Mouse (Mus musculus): ENCODE data around the gene Guca2b. TPM values are rescaled to one million over a fixed set of nuclear protein-coding genes. Genes with fewer than 3 reads are reported as not detected.

Guca2b gene
- total and polyA plus RNA-seq, 3 experiments, result not detected

- Histone ChIP-seq H3K27me3 (ENCODE audit: control insufficient read depth in 1 of 2, insufficient read depth in 2 of 2, low read length in 2 of 2) (no peaks in the 10 kb centered on the region), H3K9ac (ENCODE audit: control insufficient read depth, low read depth, low read length, poor library complexity, severe bottlenecking) (no peak overlapping the region), H3K27ac (ENCODE audit: control insufficient read depth, low read depth, low read length) (no peak overlapping the region), H3K36me3 (ENCODE audit: control insufficient read depth in 1 of 2, insufficient read depth in 2 of 2, low read length in 2 of 2) (no peaks in the 10 kb centered on the region), H3K4me3 (ENCODE audit: control insufficient read depth in 1 of 2, insufficient read depth in 1 of 2, low read depth in 2 of 2, low read length in 2 of 2) (no peak overlapping the region), H3K4me1 (ENCODE audit: control insufficient read depth in 1 of 2, insufficient read depth in 2 of 2, low read length in 2 of 2) (no peaks in the 10 kb centered on the region), H3K9me3 (replicated peaks; ENCODE audit: insufficient read depth, low read length) (no peaks in the 10 kb centered on the region), H3K79me2 (ENCODE audit: control insufficient read depth, insufficient read depth, low read length, poor library complexity) (no peaks in the 10 kb centered on the region)
- DNase-seq (ENCODE audit: low read depth, low spot score), result no peak
- TF ChIP-seq ZC3H11A (IDR thresholded peaks at IDR 0.05; ENCODE audit: low read depth, low read length) (no peak), TCF12 (IDR thresholded peaks at IDR 0.05; ENCODE audit: low read depth, low read length) (no peak), MEF2A (IDR thresholded peaks at IDR 0.05; ENCODE audit: extremely low read depth, insufficient replicate concordance, low read depth, low read length, poor library complexity, severe bottlenecking) (no peak)
These were observed 4.2 kb upstream of the Guca2b start for GRCm38 (mm10) chr4:119662976-119663375.

- no peaks in the 10 kb centered on the region for H3K9me3 ChIP-seq (replicated peaks; ENCODE audit: insufficient read depth, low read length)
- TF ChIP-seq ZMIZ1 (IDR thresholded peaks at IDR 0.05; ENCODE audit: low read depth, low read length) (no peak), USF2 (IDR thresholded peaks at IDR 0.05; ENCODE audit: borderline replicate concordance in 1 of 2, insufficient read depth in 1 of 2, low read depth in 1 of 2, low read length in 2 of 2) (no peak), SIN3A (IDR thresholded peaks at IDR 0.05; ENCODE audit: low read length) (no peak), CHD2 (IDR thresholded peaks at IDR 0.05; ENCODE audit: low read length) (no peak), POLR2A (IDR thresholded peaks at IDR 0.05; ENCODE audit: control insufficient read depth in 1 of 2, insufficient read depth in 1 of 2, low read depth in 1 of 2, low read length in 2 of 2, poor library complexity in 1 of 2) (no peak), MEF2A (IDR thresholded peaks at IDR 0.05; ENCODE audit: extremely low read depth, insufficient replicate concordance, low read depth, low read length, poor library complexity, severe bottlenecking) (no peak), ETS1 (IDR thresholded peaks at IDR 0.05; ENCODE audit: low read depth, low read length) (no peak), SMC3 (IDR thresholded peaks at IDR 0.05; ENCODE audit: low read depth, low read length) (no peak), KAT2A (conservative IDR thresholded peaks at IDR 0.05; ENCODE audit: low read depth, low read length) (no peak), MYC (IDR thresholded peaks at IDR 0.05; ENCODE audit: low read depth, low read length) (no peak), EP300 (IDR thresholded peaks at IDR 0.05; ENCODE audit: low read depth in 1 of 2, low read length in 2 of 2) (no peak), NRF1 (IDR thresholded peaks at IDR 0.05; ENCODE audit: insufficient read depth, low read depth, low read length, poor library complexity, severe bottlenecking) (no peak), TCF12 (IDR thresholded peaks at IDR 0.05; ENCODE audit: low read depth, low read length) (no peak), GATA1 (IDR thresholded peaks at IDR 0.05; ENCODE audit: low read depth, low read length) (no peak), E2F4 (IDR thresholded peaks at IDR 0.05; ENCODE audit: borderline replicate concordance, low read depth, low read length) (no peak)
- H3K27ac ChIP-seq (ENCODE audit: control insufficient read depth, low read depth, low read length), result no peak overlapping the region
- no peaks in the 10 kb centered on the region for H3K79me2 ChIP-seq (ENCODE audit: control insufficient read depth, insufficient read depth, low read length, poor library complexity)
- H3K4me1 ChIP-seq (ENCODE audit: control insufficient read depth in 1 of 2, insufficient read depth in 2 of 2, low read length in 2 of 2), result no peaks in the 10 kb centered on the region
- no peak overlapping the region for H3K4me3 ChIP-seq (ENCODE audit: control insufficient read depth in 1 of 2, insufficient read depth in 1 of 2, low read depth in 2 of 2, low read length in 2 of 2)
- H3K9ac ChIP-seq (ENCODE audit: control insufficient read depth, low read depth, low read length, poor library complexity, severe bottlenecking), result no peak overlapping the region
- DNase-seq (ENCODE audit: low read depth, low spot score), result no peak
- no peaks in the 10 kb centered on the region for H3K36me3 ChIP-seq (ENCODE audit: control insufficient read depth in 1 of 2, insufficient read depth in 2 of 2, low read length in 2 of 2)
- H3K27me3 ChIP-seq (ENCODE audit: control insufficient read depth in 1 of 2, insufficient read depth in 2 of 2, low read length in 2 of 2), result no peaks in the 10 kb centered on the region
These were observed 3.4 kb upstream of the Guca2b start for GRCm38 (mm10) chr4:119662151-119662550.
